Mouse (Mus musculus) small intestine, adult 10 weeks (tissue): ENCODE data around the gene Orc3. TPM values are rescaled to one million over a fixed set of nuclear protein-coding genes. Genes with fewer than 3 reads are reported as not detected.

ENCODE experiments used
- polyA plus RNA-seq: library from polyadenylated mRNA; stranded (reverse); fragments of 350-450 nt; fragmentation: Illumina TruSeq; extraction: RNeasy Lipid Tissue Mini Kit (QIAGEN cat#74804); gene quantifications from one replicate; pipeline ENCODE4 v1.2.3, GENCODE M21; 2014; ENCODE audit warnings: low replicate concordance

Gene Orc3
- 73.4 TPM for polyA plus RNA-seq

GRCm38 (mm10) chr4:34614630-34615094 lies at the start of gene Orc3, which contains the start of gene Rars2:
Gene Orc3 (minus strand): TSS chr4:34614944.
Gene Rars2 (plus strand): TSS chr4:34614957.

GRCm38 (mm10) chr4:34550748-34551097 lies 64.0 kb downstream of the Orc3 start, which contains the start of gene Akirin2:
Gene Akirin2 (plus strand): TSS chr4:34550937.

Other genes with a start within 250 kb of the Orc3 start
- gene Akirin2, start 64.0 kb downstream of the Orc3 start, polyA plus RNA-seq = 153 TPM
- gene Rars2, start within 50 bp of the Orc3 start, polyA plus RNA-seq = 92.4 TPM
- 38.5 TPM for gene Slc35a1, start 72.5 kb upstream of the Orc3 start, polyA plus RNA-seq
- gene Cfap206, start 115.3 kb upstream of the Orc3 start, polyA plus RNA-seq = not detected
- not detected for gene Gm136, start 141.3 kb upstream of the Orc3 start, polyA plus RNA-seq
- 119 TPM for gene Smim8, start 163.5 kb upstream of the Orc3 start, polyA plus RNA-seq